Mouse (Mus musculus): ENCODE data around the gene Abcd1.
A peak's percentile ranks its signal among the peaks of the same experiment; 100 is the strongest.
"Not testable (repeated sequence)": the region's sequence is repeated elsewhere in the genome, so short reads cannot be mapped to it uniquely, and the experiment has no call there.

The Abcd1 gene

DNA sequence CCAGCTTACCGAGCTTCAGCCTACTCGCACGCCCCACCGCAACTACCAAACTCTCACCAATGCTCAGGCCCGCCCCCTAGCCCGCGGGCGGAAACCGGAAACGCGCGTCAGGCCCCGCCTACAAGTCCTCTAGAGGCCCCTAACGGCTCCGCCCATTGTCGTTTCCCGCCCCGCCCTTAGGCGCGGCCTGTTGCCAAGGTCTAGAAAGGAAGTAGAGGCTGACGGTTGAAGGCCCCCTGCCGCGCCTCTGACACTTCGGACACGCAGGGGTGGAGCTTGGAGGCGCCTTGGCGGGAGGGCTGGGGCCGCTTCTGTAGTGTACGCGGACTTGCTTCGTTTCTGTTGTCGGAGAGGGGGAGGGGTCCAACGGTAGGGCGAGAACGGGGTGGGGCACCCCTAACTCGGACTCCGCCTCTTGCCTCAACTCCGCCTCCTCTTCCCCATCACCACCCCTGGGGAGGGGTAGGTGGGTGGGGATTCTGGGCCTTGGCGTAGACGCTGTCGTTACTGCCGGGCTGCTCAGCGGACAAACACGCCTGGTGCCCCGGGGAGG, at the start of gene Abcd1, which contains the start of gene Bcap31:
Gene Abcd1, plus strand, starts transcription at position 489 of the 553 bp plus-strand sequence.
Gene Bcap31, minus strand, starts transcription at position 67 of the 553 bp plus-strand sequence.
- DNase-seq = peak; percentile 87 to 92

DNA sequence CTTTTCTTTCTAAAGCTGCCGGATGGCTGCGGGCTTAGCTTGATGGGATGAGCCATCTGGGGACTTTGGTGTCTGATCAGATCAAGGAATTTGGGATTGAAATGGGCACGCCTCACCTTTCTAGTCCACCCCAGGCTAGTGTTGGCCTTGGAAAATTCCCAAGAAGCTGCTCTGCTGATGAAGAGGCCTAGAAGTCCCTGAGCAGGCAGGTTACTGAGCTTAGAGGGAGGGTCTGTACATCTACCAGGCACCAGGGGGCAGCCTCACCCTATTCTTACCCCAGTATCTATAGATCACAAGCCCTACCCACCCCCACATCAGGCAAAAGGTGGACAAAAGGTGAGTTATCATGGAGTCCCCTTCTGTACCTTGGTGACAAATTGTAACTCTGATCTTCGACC, 44.4 kb upstream of the Abcd1 start:
- DNase-seq = peak; percentile 73 to 78

DNA sequence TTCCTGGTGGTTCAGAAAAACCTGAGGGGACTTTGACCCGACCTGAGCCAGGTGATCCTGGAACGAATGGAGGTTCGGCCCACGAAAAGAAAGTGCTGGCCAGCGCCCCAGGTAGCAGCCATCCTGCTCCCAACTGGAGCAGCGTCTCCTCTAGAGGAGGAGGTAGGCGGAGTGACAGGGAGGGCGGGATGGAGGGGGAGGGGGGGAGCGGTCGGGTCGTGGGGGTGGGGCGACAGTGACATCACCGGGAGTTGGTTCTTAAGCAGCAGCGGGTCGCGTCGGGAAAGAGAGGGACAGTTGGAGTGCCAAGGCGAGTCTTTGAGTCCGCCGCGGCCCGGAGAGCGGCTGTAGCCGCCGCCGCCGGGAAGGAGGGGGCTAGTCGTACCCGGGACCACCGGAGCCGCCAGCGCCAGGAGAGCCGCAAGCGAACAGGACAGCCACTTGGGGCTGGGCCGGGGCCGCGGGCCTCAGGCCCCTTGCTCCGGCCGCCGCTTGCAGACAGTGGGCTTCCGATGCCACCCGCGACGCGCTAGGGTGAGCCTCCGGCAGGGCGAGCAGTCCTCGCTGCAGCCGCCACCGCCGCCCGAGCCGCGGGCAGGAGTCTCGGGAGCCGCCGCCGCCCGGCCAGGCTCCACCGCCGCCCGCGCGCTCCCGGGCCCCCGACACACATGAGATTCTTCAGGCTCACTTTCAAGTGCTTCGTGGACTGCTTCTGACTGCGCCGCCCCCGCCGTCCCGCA, 43.3 kb upstream of the Abcd1 start, which contains the start of gene Slc6a8:
Gene Slc6a8, plus strand, starts transcription at position 272 of the 740 bp plus-strand sequence.
- peak; percentile 81 to 88 for DNase-seq

DNA sequence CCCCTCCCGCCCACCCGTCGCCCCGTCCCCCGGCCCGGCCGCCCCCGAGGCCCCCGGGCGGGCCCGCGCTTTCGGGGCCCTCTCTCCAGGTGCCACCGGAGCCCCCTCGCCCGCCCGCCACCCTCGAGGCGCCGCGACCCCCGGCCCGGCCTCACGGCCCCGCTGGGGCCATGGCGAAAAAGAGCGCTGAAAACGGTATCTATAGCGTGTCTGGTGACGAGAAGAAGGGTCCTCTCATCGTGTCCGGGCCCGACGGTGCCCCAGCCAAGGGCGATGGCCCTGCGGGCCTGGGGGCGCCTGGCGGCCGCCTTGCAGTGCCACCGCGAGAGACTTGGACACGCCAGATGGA, 42.8 kb upstream of the Abcd1 start:
- peak in 1 of 2 experiments; percentile 50 for DNase-seq

DNA sequence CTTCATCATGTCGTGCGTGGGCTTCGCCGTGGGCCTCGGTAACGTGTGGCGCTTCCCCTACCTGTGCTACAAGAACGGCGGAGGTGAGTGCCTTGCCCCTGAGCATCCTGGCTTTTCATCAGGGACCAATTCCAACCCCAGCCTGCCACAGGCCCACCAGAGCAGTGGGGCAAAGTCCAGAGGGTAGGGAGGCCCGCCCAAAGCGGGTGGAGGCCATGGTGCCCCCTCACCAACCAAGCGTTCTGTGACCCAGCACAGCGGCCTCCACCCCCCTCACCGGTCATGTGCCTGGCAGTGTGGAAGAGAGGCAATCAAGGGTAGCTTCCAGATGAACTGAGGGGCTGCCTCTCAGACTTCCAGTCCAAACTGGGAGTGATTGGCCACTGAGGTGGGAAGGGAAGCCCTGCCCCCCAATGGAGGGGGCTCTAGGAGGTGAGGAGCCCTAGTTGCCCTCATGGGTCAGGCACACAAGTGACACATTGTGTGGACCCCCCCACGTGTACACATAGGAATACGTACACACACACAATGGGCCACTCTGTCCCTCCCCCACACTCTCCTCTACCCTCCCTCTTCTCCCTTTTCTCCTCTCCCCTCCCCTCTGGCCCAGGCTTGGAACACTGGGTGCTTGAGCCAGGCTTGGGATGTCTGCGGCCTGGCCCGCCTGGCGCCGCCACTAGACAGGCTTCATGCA, 42.3 kb upstream of the Abcd1 start:
- peak; percentile 52 to 56 for DNase-seq

DNA sequence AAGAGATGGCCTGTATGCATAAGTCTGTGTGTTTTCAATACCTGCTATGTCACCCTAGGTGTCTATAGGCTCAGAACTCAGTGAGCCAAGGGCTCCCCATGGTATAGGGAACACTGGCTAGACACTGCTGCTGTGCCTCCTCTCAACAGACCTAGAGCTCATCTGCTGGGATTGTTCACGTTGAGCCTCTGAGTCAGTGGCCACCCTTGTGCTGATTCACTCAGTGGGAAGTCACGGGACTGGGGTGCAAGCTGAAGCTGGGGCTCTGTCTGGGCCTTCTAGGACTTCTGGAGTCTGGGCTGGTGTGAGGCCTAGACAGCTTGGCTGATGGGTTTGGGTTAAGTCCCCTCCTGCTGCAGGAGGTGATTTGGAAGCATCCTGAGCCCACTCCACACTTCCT, 41.2 kb upstream of the Abcd1 start:
- DNase-seq = no peak

DNA sequence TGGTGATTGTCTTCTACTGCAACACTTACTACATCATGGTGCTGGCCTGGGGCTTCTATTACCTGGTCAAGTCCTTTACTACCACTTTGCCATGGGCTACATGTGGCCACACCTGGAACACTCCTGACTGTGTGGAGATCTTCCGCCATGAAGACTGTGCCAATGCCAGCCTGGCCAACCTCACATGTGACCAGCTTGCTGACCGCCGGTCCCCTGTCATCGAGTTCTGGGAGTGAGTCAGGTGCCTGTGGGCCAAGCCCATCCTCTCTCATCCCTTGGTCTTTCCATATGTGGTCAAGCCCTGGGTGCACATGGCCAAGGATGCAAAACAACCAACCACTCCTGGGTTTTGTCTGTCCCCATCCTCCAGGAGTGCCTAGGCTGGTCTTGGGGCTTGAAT, 39.7 kb upstream of the Abcd1 start:
- no peak for DNase-seq

DNA sequence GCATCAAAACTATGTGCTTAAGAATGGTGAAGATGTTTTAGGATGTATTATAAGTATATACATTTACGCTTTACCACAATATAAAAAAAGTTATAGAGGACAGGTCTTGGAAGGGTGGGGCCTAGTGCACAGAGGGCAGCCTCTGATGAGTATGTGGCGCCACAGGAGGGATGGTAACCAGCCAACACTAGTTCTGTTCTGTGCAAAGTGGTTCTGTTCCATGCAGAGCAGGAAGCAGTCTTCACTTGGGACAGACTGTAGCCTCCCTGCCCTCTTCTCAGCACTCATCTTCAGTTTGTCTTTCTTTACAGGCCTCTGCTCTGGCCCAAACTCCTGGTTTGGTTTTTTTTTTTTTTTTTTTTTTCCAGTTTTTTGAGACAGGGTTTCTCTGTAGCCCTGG, 32.2 kb upstream of the Abcd1 start:
- DNase-seq = no peak

DNA sequence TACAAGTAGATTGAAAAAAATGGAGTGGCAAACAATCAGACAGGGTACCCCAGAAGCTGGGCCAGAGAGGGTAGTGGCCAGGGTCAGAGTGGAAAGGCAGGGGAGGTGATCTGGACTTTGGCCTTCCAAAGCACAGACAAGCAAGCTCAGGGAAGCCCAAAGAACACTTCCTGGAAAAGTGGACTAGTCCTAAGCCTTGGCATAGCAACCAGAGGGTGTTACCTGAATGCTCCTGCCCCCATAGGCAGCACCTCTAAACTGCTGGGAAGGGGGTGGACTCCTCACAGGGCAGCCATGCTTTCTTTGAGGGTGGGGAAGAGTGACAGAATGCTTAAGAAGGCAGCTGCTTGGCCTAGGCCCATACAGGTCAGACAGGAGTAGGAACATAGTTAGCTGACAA, 31.4 kb upstream of the Abcd1 start:
- no peak for DNase-seq

DNA sequence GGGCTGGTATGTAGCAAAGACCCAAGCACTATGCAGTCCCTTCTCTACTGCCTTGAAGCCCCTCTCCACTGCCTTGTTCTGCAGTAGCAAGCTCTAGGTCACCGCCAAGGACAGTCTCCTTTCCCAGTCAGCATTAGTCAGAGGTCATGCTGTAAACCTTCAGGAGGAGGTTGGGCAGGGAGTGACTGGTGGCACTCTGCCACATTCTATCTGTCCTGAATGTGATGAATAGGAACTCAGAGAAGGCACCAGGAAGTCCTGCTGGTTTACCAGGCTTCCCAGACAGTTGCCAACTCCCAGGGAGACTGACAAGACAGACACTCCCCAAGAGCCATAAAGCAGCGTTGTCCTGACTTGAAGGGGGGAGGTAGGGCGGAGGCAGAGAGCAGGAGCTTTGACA, 30.8 kb upstream of the Abcd1 start:
- DNase-seq = peak; percentile 43 to 58

DNA sequence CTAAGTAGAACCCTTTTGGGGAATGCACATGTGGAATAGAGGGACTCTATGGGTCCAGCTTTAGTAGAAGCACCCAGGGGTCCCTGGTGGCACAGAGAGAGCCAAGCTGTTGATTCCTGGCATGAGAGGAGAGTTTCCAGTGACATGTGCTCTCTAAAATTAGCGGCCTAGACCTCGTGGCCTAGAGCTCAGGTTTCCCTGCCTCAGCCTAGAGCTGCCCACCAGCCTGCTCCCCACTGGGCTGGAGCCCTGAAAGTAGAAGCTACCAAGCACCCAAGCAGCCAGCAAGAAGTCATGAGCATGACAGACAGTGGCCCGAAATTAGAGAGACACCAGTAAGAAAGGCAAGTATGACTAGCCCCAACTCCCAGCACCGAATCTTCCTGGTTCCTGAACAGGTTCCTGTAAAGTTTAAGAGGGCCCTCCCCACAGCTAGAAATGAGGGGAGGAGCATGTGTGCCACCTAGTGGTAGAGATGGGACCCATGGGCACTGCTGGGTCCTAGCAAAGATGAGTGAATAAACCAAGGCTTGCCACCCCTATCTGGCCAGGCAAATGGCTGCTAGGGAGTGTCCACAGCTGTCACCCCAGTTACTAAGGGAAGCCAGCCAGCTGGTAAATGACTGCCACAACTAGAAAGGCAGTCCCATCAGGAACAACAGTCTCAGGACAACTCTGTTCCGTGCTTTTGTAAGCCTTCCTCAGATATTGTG, 25.3 kb upstream of the Abcd1 start:
- DNase-seq = peak; percentile 60 to 72

DNA sequence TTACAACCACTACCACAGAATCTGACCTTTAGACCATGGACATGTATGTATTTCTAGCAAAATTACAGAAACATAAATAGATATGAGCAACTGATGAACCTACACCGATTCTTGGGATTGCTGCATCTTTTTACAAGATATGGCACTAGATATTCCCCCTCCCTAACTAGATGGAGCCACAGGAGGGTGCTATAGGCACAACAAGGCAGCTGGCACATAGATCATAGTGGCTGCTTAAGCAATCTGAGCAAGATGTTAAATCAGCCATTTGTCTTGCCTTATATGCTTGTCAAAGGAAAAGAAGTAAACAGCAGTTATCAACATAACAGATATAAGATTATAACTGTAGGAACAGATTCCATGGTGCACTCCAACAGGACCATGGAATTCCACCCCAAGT, 15.9 kb upstream of the Abcd1 start:
- DNase-seq = no peak

DNA sequence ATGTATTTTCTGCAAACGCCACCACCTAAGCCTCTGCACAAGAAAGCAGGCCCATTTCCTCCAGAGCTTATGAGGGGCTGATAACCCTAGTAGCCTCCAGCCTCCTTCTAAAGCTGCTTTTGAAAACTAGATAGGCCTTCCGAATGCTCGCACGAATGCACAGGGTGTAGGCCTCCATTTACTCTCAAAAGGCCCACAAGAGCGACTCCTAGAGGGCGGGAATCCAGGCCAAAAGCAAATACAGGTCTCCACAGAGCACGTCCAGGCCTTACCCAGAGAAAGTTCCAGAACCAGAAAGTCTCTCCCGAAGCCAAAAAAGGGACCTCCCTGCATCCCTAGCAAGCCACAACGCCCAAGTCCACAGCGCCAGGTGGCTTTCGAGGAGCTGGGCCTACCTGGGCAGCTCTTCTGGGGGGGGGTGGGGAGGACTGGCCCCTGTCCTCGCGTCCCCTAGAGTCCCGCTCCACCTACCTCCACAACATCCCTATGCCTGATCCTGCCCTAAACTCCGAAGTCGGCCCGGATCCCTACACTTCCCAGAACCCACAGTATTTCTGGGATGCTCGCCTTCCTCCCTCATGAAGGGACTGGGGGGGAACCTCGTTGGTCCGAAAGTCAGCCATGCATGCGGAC, 805 bp upstream of the Abcd1 start:
- peak; percentile 47 to 58 for DNase-seq

DNA sequence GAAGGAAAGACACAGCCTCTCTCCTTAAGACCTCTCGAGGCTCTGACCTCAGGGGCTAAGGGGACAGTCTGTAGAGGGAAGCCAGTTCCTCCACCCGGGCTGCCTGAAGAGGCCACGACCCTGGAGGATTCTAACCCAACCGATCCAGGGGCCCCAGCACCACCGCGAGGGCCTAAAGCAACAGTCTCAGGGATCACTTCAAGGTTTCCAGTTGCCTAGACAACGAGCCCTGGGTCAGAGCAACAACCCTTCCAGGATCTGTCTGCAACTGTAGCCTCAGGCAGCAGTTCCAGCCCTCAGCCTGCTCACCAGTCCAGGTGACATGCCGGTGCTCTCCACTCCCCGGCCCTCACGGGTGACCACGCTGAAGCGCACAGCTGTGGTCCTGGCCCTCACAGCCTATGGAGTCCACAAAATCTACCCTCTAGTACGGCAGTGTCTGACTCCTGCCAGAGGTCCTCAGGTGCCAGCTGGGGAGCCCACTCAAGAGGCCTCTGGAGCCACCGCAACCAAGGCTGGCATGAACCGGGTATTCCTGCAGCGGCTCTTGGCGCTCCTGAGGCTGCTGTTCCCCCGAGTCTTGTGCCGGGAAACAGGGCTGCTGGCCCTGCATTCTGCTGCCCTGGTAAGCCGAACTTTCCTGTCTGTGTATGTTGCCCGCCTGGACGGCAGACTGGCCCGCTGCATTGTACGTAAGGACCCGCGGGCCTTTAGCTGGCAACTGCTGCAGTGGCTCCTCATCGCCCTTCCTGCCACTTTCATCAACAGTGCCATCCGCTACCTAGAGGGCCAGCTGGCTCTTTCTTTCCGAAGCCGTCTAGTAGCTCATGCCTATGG, 530 bp downstream of the Abcd1 start:
- peak; percentile 37 to 47 for DNase-seq

DNA sequence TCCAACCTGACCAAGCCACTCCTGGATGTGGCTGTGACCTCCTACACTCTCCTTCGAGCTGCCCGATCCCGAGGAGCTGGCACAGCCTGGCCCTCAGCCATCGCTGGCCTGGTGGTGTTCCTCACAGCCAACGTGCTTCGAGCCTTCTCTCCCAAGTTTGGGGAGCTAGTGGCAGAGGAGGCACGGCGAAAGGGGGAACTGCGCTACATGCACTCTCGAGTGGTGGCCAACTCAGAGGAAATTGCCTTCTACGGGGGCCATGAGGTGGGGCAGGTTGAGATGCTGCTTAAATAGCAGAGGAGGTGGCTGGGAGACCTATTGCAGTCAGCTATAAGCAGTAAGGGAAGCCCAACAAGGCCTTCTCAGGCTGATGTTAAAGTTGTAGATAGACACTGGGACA, 1.3 kb downstream of the Abcd1 start:
- DNase-seq = peak; percentile 26 to 47

DNA sequence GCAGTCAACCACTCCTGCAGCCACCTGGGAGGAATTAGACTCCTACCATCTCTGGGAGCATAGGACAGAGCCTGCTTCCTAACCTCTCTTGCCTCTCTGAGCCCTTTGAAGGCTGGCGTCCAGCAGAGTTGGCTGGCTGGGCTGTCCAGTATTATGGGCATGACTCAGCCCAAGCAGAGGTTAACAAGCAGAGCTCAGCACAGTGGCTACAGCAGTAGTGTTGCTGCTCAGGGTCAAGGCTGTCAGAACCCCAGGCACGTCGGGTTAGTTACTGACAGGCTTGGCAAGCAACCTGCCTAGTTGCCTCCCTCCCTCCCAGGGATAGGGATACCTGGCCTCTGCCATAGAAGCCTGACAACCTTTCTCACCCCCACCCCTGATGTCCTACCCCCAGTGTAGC, 1.9 kb downstream of the Abcd1 start:
- DNase-seq = peak; percentile 10 to 19

DNA sequence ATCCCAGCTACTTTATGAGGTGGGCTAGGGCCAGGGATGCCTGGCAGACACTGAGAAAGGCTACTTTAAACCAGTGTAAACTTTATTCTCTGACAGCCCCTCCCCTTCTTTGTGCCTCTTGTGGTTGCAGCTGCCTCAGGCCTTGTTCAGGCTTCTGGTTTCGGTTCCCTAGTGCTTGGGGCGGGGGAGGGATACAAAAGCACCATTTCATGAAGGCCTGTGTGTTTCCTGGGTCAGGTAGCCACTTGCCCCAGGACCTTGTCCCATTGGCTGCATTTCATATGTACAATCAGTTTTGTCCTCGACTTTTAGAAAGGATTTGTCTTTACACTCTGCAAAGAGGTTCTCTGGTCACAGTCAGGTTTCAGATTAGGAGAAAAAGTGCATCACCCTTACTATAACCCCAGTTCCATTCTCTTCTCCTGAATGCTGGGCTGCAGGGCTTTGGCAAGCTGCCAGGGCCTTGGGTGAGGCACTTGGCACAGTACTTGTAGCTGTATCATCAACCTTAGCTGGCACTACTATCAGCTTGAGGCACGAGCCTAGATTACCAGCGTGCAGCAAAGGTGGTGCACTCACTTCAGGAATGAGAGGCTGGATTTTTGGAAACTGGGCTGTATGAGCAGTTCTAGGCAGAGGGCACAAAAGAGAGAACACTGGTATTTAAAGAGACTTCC, 2.4 kb downstream of the Abcd1 start:
- DNase-seq = peak; percentile 47 to 68

DNA sequence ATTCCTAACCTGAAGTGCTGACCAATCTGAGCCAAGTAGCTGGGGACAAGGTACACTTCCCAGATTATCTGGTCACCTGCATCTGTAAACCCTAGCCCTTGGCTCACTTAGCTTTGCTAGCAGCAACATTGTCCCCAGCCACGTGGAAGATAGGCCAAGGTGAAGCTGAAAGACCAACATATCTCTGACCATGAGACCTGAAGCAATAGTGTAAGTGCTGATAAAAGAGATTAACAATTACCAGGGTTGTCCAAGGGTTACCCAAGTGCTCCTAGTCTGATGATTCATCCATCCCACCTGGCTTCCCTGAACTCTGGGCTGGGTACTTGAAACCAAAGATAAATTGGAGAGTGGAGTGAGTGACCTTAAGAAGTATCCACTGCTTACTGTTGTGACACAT, 14.5 kb downstream of the Abcd1 start:
- DNase-seq = no peak

DNA sequence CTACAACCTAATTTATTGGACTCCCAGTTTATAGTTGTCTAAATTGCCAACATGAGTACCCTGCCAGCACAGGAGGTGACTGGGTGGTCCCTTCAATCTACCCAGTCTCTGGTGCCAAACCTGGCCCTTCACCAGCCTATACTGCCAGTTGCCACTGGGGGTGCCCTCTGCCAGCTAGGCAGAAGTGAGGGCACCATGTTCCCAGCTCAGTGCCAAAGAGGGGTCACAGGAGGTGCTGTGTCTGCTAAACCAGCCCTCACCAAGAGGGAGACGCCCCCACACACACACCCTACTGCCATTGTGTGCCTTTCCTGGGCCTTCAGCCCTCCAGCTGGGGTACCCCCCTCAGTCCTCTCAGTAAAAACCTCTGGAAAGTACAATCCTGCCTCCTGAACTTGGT, 21.8 kb downstream of the Abcd1 start:
- DNase-seq = peak in 1 of 2 experiments; percentile 22

DNA sequence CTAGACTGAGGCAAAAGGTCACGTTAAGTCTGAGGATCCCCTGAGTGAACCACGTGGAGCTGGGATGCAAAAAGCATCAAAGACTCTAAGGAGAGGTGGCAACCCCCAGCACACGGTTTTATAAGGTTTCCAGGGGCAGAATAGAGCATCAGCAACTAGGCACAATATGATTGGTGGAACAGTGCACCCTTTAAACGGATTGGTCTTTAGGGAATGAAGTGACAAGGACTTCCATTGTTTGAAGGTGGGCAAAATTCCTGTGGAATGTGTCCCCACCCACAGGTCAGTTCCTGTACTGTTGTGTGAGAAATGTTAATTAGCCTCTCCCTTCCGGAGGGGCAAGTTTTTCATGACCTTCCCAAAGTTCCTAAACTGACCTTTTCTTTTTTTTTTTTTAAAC, 22.8 kb downstream of the Abcd1 start:
- no peak for DNase-seq

DNA sequence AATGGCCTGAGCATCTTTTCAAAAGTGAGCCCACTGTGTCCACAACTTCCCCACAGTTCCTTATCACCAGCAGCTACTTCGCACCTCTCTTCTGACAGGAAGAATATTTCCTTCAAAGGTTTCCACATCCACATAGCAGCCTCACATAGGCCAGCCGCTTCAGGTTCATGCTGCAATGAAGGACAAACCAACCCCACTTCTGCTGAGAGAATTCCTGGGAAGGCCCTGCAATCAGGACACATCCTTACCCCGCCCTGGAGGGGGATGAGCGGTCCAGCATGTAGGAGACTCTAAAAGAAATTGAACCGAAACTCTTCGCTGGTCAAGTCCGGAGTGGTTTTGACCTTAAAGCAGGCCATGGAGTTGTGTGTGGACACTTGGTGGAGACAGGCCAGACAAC, 23.4 kb downstream of the Abcd1 start:
- not testable (repeated sequence) for DNase-seq
